Mouse (Mus musculus) splenic B cell, adult 2 months (primary cell): ENCODE measurements around the gene Tmem164.

Experiments used
- DNase-seq: peaks from one replicate; pipeline ENCODE4 v3.0.0-alpha.2; 2011; ENCODE audit warnings: low read depth, low spot score
- H3K27me3 ChIP-seq: 2 replicates; pipeline ENCODE4 v1.6.1; 2012; ENCODE audit warnings: mild to moderate bottlenecking, low read length, moderate library complexity, mixed read lengths; ENCODE audit not compliant: control insufficient read depth, poor library complexity, insufficient read depth, severe bottlenecking
- H3K36me3 ChIP-seq: 2 replicates; pipeline ENCODE4 v1.6.1; 2012; ENCODE audit warnings: mild to moderate bottlenecking, low read length, moderate library complexity, mixed read lengths; ENCODE audit not compliant: control insufficient read depth, poor library complexity, insufficient read depth, severe bottlenecking

The Tmem164 gene

DNA sequence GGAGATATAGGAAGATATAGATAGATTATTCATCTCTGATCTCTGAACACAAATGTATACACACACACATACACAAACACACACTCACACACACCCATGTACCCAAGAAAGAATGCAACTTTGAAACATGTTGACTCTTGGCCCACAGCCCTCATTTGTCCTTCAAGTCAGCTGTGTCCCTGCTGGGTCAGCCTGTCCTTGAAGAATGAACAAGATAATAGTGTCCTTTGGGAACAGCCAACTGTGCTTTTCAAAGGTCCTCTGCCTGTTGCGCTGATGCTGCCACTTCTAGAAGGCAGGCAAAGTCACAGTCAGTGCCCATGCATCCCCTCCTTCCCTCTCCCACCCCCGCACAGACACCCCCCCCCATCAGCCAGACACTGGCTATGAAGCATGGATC, 157.6 kb downstream of the Tmem164 start:
- H3K27me3 ChIP-seq, result no peaks in the 10 kb centered on the region
- no peak for DNase-seq
- no peaks in the 10 kb centered on the region for H3K36me3 ChIP-seq

DNA sequence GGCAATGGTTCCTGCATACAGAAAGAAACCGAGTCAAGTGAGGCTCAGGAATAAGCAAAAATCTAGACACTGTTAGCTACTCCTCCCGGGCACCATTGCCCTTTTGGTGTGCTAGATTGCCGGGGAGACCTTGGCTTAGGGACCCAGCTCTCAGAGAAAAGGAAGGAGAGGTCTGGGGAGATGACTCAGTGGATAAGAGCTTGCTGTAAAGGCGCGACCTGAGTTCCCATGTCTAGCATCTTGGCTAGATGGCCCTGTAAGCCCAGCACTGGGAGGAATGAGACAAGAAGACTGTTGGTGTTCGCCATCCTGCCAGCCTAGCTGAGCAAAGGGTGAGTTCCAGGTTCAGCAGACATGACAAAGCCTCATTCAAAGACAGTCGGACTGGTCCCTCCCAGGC, 158.2 kb downstream of the Tmem164 start:
- no peaks in the 10 kb centered on the region for H3K36me3 ChIP-seq
- H3K27me3 ChIP-seq, result no peaks in the 10 kb centered on the region
- DNase-seq, result no peak

- H3K27me3 ChIP-seq, result no peaks in the 10 kb centered on the region
- no peak for DNase-seq
- no peaks in the 10 kb centered on the region for H3K36me3 ChIP-seq
Observed at GRCm38 (mm10) chrX:142841916-142842315, 160.7 kb downstream of the Tmem164 start.

DNA sequence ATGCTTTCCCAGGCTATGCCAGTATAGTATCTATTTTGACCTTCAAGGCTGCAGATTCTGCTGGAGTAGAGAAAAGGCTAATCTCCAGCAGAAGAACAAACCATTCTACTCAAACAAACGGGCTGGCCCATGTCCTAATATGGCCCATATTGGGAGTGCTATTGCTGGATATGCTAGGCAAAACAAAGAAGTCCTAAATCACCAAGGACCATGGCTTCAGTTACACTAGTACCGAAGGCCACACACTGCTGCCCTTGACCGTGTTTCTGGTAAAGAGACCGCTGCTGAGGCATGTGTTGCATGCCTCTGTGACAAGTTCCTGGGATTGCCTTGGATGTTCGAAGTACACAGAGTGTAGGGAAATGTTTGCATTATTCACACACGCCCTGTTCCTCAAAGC, 165.1 kb downstream of the Tmem164 start:
- Histone ChIP-seq H3K27me3 (no peaks in the 10 kb centered on the region), H3K36me3 (no peaks in the 10 kb centered on the region)
- DNase-seq, result no peak

- Histone ChIP-seq H3K36me3 (no peaks in the 10 kb centered on the region), H3K27me3 (no peaks in the 10 kb centered on the region)
- no peak for DNase-seq
Observed at GRCm38 (mm10) chrX:142848032-142848431, 166.8 kb downstream of the Tmem164 start.

- no peaks in the 10 kb centered on the region for H3K27me3 ChIP-seq
- no peak for DNase-seq
Observed at GRCm38 (mm10) chrX:142869844-142870243, 188.6 kb downstream of the Tmem164 start.

DNA sequence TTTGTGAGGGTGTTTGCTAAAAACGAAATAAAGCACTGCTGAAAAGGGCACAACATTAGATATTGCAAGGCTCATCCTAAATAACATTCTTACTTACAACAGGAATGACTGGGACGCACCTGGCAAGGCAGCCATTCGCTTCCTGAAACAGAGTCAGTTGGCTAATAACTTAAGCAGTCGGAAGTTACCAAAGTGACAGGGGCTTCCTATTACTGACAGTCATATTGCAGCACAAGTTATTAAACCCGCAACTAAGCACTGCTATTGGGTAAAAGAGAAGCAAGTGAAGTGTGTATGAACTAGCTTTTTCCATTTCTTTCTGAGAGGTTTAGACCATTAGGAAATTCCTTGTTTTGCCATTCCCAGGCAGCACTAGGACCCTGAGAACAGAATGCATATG, 201.0 kb downstream of the Tmem164 start:
- no peaks in the 10 kb centered on the region for H3K36me3 ChIP-seq
- H3K27me3 ChIP-seq, result no peaks in the 10 kb centered on the region
- no peak for DNase-seq

More at GRCm38 (mm10) chrX:142869844-142870243, 188.6 kb downstream of the Tmem164 start:
- no peaks in the 10 kb centered on the region for H3K36me3 ChIP-seq

DNA sequence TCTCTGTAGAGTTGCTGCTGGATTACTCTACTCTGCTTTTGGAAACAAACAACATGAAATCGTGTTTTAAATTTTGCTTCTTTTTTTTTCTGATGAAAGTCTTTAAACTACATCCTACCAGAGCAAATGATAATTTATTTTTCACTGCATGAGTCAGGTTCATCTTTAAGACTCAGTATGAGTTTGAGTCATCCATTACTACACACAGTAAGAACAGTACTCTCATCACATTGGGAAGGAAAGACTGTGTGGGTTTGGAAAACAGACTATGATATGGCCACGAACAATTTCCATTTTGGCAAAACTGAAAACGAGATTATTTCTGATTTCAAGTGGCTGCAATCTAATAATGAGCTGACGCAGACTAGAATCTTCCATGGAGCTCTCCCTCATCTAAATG, 202.4 kb downstream of the Tmem164 start:
- DNase-seq, result no peak
- no peaks in the 10 kb centered on the region for H3K27me3 ChIP-seq
- no peaks in the 10 kb centered on the region for H3K36me3 ChIP-seq

DNA sequence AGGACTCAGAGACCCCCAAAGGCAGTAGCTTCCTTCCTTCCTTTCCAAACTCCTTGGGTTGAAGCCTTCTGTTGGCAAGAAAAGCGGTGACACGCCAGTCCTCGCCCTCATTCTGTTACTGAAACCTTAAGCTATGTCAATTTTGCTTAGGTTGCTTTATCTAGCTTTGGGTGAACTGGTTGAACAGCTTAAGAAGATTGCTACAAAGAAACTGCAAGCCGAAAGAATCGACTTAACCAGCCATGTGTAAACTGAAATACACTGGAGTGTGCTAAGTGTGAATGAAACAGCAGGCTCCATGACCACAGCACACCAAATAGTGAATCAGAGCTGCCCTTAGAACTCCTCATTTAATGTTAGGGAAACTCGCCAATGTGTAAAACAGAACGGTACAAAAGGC, 204.8 kb downstream of the Tmem164 start:
- Histone ChIP-seq H3K27me3 (no peaks in the 10 kb centered on the region), H3K36me3 (no peaks in the 10 kb centered on the region)
- DNase-seq, result no peak
